Mouse (Mus musculus) limb, embryonic 15.5 days (tissue): Measurements from ENCODE around the gene A930017K11Rik. TPM values are rescaled to one million over a fixed set of nuclear protein-coding genes. Genes with fewer than 3 reads are reported as not detected.

ENCODE experiments used
- polyA plus RNA-seq: library from polyadenylated mRNA; unstranded; fragments of >200 nt; fragmentation: Nextera tagmentation; extraction: Ambion mirVana; gene quantifications from 2 replicates; pipeline ENCODE4 v1.2.1, GENCODE M21; 2015

The A930017K11Rik gene
- polyA plus RNA-seq, 1 experiment from 2014 or later = 0.14 TPM

Other genes starting within 250 kb of the A930017K11Rik start
- gene Gng13, start 235.4 kb downstream of the A930017K11Rik start, polyA plus RNA-seq = 4.8 and 6.1 TPM in 2 replicates
- 20.9 and 21.2 TPM in 2 replicates for gene Chtf18, start 225.1 kb downstream of the A930017K11Rik start, polyA plus RNA-seq
- 22.8 and 23.3 TPM in 2 replicates for gene Rpusd1, start 224.9 kb downstream of the A930017K11Rik start, polyA plus RNA-seq
- 0.13 and 0.17 TPM in 2 replicates for gene Mslnl, start 216.5 kb downstream of the A930017K11Rik start, polyA plus RNA-seq
- gene Msln, start 198.2 kb downstream of the A930017K11Rik start, polyA plus RNA-seq = 38.4 and 40.6 TPM in 2 replicates
- 26.7 and 27.2 TPM in 2 replicates for gene Narfl, start 178.8 kb downstream of the A930017K11Rik start, polyA plus RNA-seq
- gene Haghl, start 166.9 kb downstream of the A930017K11Rik start, polyA plus RNA-seq = 53.2 and 54.4 TPM in 2 replicates
- 0.09 and 0.14 TPM in 2 replicates for gene Ccdc78, start 166.0 kb downstream of the A930017K11Rik start, polyA plus RNA-seq
- 85.7 and 95.6 TPM in 2 replicates for gene Fam173a, start 159.7 kb downstream of the A930017K11Rik start, polyA plus RNA-seq
- gene AC134908.4, start 156.9 kb downstream of the A930017K11Rik start, polyA plus RNA-seq = 0.56 and 0.58 TPM in 2 replicates
- 39.1 and 40.0 TPM in 2 replicates for gene Metrn, start 155.4 kb downstream of the A930017K11Rik start, polyA plus RNA-seq
- gene Fbxl16, start 143.5 kb downstream of the A930017K11Rik start, polyA plus RNA-seq = 2.0 and 2.7 TPM in 2 replicates
- 24.6 and 26.5 TPM in 2 replicates for gene Wdr24, start 128.9 kb downstream of the A930017K11Rik start, polyA plus RNA-seq
- 47.2 and 48.9 TPM in 2 replicates for gene Jmjd8, start 123.7 kb downstream of the A930017K11Rik start, polyA plus RNA-seq
- 346 and 387 TPM in 2 replicates for gene Stub1, start 119.2 kb downstream of the A930017K11Rik start, polyA plus RNA-seq
- gene Rhbdl1, start 115.3 kb downstream of the A930017K11Rik start, polyA plus RNA-seq = 1.8 and 2.6 TPM in 2 replicates
- gene Gm20683, start 110.8 kb downstream of the A930017K11Rik start, polyA plus RNA-seq = 1.8 and 2.6 TPM in 2 replicates
- 21.9 and 25.4 TPM in 2 replicates for gene Rhot2, start 107.7 kb downstream of the A930017K11Rik start, polyA plus RNA-seq
- gene Wdr90, start 91.1 kb downstream of the A930017K11Rik start, polyA plus RNA-seq = 16.8 and 21.3 TPM in 2 replicates
- gene Mcrip2, start 83.8 kb downstream of the A930017K11Rik start, polyA plus RNA-seq = 16.7 and 22.2 TPM in 2 replicates
- gene Mettl26, start 77.5 kb downstream of the A930017K11Rik start, polyA plus RNA-seq = 45.3 and 48.0 TPM in 2 replicates
- 0.63 and 0.65 TPM in 2 replicates for gene Wfikkn1, start 71.7 kb downstream of the A930017K11Rik start, polyA plus RNA-seq
- 30.7 and 35.2 TPM in 2 replicates for gene Rab40c, start 32.8 kb downstream of the A930017K11Rik start, polyA plus RNA-seq
- 45.7 and 47.8 TPM in 2 replicates for gene Pigq, start 7.6 kb downstream of the A930017K11Rik start, polyA plus RNA-seq
- 0.42 TPM in 1 of 2 replicates, not detected in the other for gene Nhlrc4, start 7.6 kb downstream of the A930017K11Rik start, polyA plus RNA-seq
- gene Capn15, start 33.2 kb upstream of the A930017K11Rik start, polyA plus RNA-seq = 24.5 and 29.0 TPM in 2 replicates
- gene Rab11fip3, start 117.0 kb upstream of the A930017K11Rik start, polyA plus RNA-seq = 13.1 and 16.8 TPM in 2 replicates
- gene Decr2, start 137.8 kb upstream of the A930017K11Rik start, polyA plus RNA-seq = 39.8 and 40.9 TPM in 2 replicates
- gene Nme4, start 143.0 kb upstream of the A930017K11Rik start, polyA plus RNA-seq = 92.6 and 95.8 TPM in 2 replicates
- gene Tmem8, start 160.7 kb upstream of the A930017K11Rik start, polyA plus RNA-seq = 2.0 and 2.7 TPM in 2 replicates
- gene Mrpl28, start 170.9 kb upstream of the A930017K11Rik start, polyA plus RNA-seq = 178 and 185 TPM in 2 replicates
- 9.3 TPM in 2 replicates for gene Axin1, start 186.1 kb upstream of the A930017K11Rik start, polyA plus RNA-seq
- gene Pdia2, start 246.5 kb upstream of the A930017K11Rik start, polyA plus RNA-seq = 0.40 TPM in 2 replicates